Comparison of ENCODE assay signal across 9 mouse cellular contexts in genomic region chr10:62340991-62341390, GRCm38 (mm10). TPM values are rescaled to one million over a fixed set of nuclear protein-coding genes. Genes with fewer than 3 reads are reported as not detected.
DNase-seq lines count a peak whose midpoint lies in the region; ATAC-seq and TF ChIP-seq lines count a peak whose summit lies in the region.
"Had no signal": no experiment of that assay in that cellular context is flagged by ENCODE, and none has a peak within 500 bp of the region (broad histone marks: within the 10 kb centered on the region; RNA-seq: fewer than 3 reads in every experiment).

No protein-coding gene starts in this region.

- H3K4me2 ChIP-seq in embryonic facial prominence, embryonic 13.5 days: peak overlapping the region; percentile 95
- H3K4me2 ChIP-seq in intestine, embryonic 14.5 days (ENCODE audit: low read length): peak overlapping the region; percentile 69
- peak overlapping the region; percentile 70 for H3K4me2 ChIP-seq in midbrain, postnatal 0 days (ENCODE audit: low read depth, low read length, poor library complexity, severe bottlenecking)

- no peak for ATAC-seq in embryonic facial prominence, embryonic 13.5 days (ENCODE audit: insufficient number of reproducible peaks, insufficient read depth, low FRiP score, low TSS enrichment, low read depth)
- ATAC-seq in intestine, embryonic 14.5 days (replicated peaks; ENCODE audit: low FRiP score, low TSS enrichment, low read depth): no peak
- ATAC-seq in midbrain, postnatal 0 days (ENCODE audit: low FRiP score): no peak

- TF ChIP-seq CTCF in layer of hippocampus, adult 2 months (conservative IDR thresholded peaks at IDR 0.05): no peak
- TF ChIP-seq CTCF in midbrain, postnatal 0 days (IDR thresholded peaks at IDR 0.05): no peak

- H3K4me3 ChIP-seq in layer of hippocampus, adult 2 months: peak overlapping the region; percentile 97
- H3K4me3 ChIP-seq in embryonic facial prominence, embryonic 13.5 days: peak overlapping the region; percentile 76
- H3K4me3 ChIP-seq in intestine, embryonic 14.5 days (ENCODE audit: low read depth, low read length): peak overlapping the region; percentile 70
- H3K4me3 ChIP-seq in midbrain, postnatal 0 days (ENCODE audit: low read depth, low read length): peak overlapping the region; percentile 71

- DNase-seq in layer of hippocampus, adult 2 months (ENCODE audit: low spot score in 2 of 2): no peak
- no peak for DNase-seq in layer of hippocampus, adult 8-10 months (ENCODE audit: low spot score in 2 of 2)
- no peak for DNase-seq in intestine, embryonic 14.5 days (ENCODE audit: low spot score)
- DNase-seq in midbrain, postnatal 0 days (ENCODE audit: low spot score): no peak
- DNase-seq in layer of hippocampus, postnatal 10 days (ENCODE audit: low spot score in 2 of 2): no peak
- DNase-seq in urinary bladder, postnatal 25 days (ENCODE audit: low spot score): no peak
- DNase-seq in layer of hippocampus, postnatal 25 days (ENCODE audit: extremely low spot score in 1 of 2, low spot score in 1 of 2): no peak
- DNase-seq: kidney, postnatal 4 days had no signal

- no peaks in the 10 kb centered on the region for H3K9me3 ChIP-seq in embryonic facial prominence, embryonic 13.5 days
- no peaks in the 10 kb centered on the region for H3K9me3 ChIP-seq in intestine, embryonic 14.5 days (ENCODE audit: control insufficient read depth, low read length)
- no peaks in the 10 kb centered on the region for H3K9me3 ChIP-seq in midbrain, postnatal 0 days (ENCODE audit: low read length)

- H3K27me3 ChIP-seq in embryonic facial prominence, embryonic 13.5 days: no peaks in the 10 kb centered on the region
- H3K27me3 ChIP-seq in intestine, embryonic 14.5 days (replicated peaks; ENCODE audit: control insufficient read depth, insufficient read depth, low read length): no peaks in the 10 kb centered on the region
- no peaks in the 10 kb centered on the region for H3K27me3 ChIP-seq in midbrain, postnatal 0 days (ENCODE audit: insufficient read depth, low read length)

- 15% methylated on average over 3 of the region's 3 CpGs for WGBS in embryonic facial prominence, embryonic 13.5 days
- WGBS in intestine, embryonic 14.5 days: 27% methylated on average over 3 of the region's 3 CpGs
- 13% methylated on average over 3 of the region's 3 CpGs for WGBS in midbrain, postnatal 0 days

- H3K4me1 ChIP-seq in embryonic facial prominence, embryonic 13.5 days: peaks cover 37% of the 10 kb centered on the region
- H3K4me1 ChIP-seq in intestine, embryonic 14.5 days (replicated peaks; ENCODE audit: control insufficient read depth, insufficient read depth, low read length): peaks cover 12% of the 10 kb centered on the region
- peaks cover 12% of the 10 kb centered on the region for H3K4me1 ChIP-seq in midbrain, postnatal 0 days (ENCODE audit: insufficient read depth, low read length)

- H3K36me3 ChIP-seq in embryonic facial prominence, embryonic 13.5 days: no peaks in the 10 kb centered on the region
- no peaks in the 10 kb centered on the region for H3K36me3 ChIP-seq in intestine, embryonic 14.5 days (ENCODE audit: control insufficient read depth, insufficient read depth, low read length)
- no peaks in the 10 kb centered on the region for H3K36me3 ChIP-seq in midbrain, postnatal 0 days (ENCODE audit: insufficient read depth, low read length)

- H3K27ac ChIP-seq in layer of hippocampus, adult 2 months: peak overlapping the region; percentile 90
- peak overlapping the region; percentile 91 for H3K27ac ChIP-seq in embryonic facial prominence, embryonic 13.5 days
- H3K27ac ChIP-seq in intestine, embryonic 14.5 days (ENCODE audit: low read depth): no peak overlapping the region; the same call in 1 of the 2 replicates
- peak overlapping the region; percentile 89 for H3K27ac ChIP-seq in midbrain, postnatal 0 days (ENCODE audit: low read depth, low read length)

- peak overlapping the region; percentile 80 for H3K9ac ChIP-seq in embryonic facial prominence, embryonic 13.5 days
- H3K9ac ChIP-seq in intestine, embryonic 14.5 days (ENCODE audit: low read length): peak overlapping the region; percentile 55
- peak overlapping the region; percentile 90; the same call in 1 of the 2 replicates for H3K9ac ChIP-seq in midbrain, postnatal 0 days (replicated peaks; ENCODE audit: low read length, poor library complexity, severe bottlenecking)

RNA-seq across cellular contexts. Expression of gene Hk1, which starts 38.7 kb away (rescaled TPM):
- 100 to 1,000 TPM; 292 to 307 TPM for total RNA-seq in layer of hippocampus, adult 2 months (2021)
- total RNA-seq in layer of hippocampus, adult 8-10 months (2022): 100 to 1,000 TPM; 306 to 330 (median 314) TPM
- 32.9 and 38.9 TPM in 2 replicates for polyA plus RNA-seq in embryonic facial prominence, embryonic 13.5 days (2015; fragmentation: Nextera tagmentation; extraction: Ambion mirVana)
- 20.3 and 24.1 TPM in 2 replicates for polyA plus RNA-seq in intestine, embryonic 14.5 days (2014; fragmentation: Nextera tagmentation; extraction: Ambion mirVana)
- total RNA-seq in midbrain, postnatal 0 days (2014; rRNA removed): 103 and 119 TPM in 2 replicates
- polyA plus RNA-seq in midbrain, postnatal 0 days (2015; fragmentation: Nextera tagmentation; extraction: Ambion mirVana): 157 and 163 TPM in 2 replicates
- 100 to 1,000 TPM; 280 to 294 TPM for total RNA-seq in layer of hippocampus, postnatal 10 days (2021)
- 100 to 1,000 TPM; 297 to 303 TPM for total RNA-seq in layer of hippocampus, postnatal 25 days (2021)
